Mouse (Mus musculus) forebrain, embryonic 11.5 days (tissue): ENCODE results near the gene Cobl. TPM values are rescaled to one million over a fixed set of nuclear protein-coding genes. Genes with fewer than 3 reads are reported as not detected.

Source experiments
- ATAC-seq: fragments of 200-750 bp; cut with Nextera tagmentation; replicated peaks from 2 replicates; pipeline ENCODE4 v1.8.0; 2017; ENCODE audit warnings: moderate TSS enrichment; ENCODE audit not compliant: low FRiP score
- DNase-seq: peaks from one replicate; pipeline ENCODE4 v3.0.0-alpha.2; 2017; ENCODE audit warnings: low spot score
- H3K27ac ChIP-seq: fragments of 300-500 bp; sonication (generic); 2 replicates; pipeline ENCODE4 v1.5.1; 2014; ENCODE audit warnings: low read depth, low read length
- H3K27me3 ChIP-seq: fragments of 300-500 bp; sonication (generic); 2 replicates; pipeline ENCODE4 v1.6.1; 2014; ENCODE audit warnings: mild to moderate bottlenecking, low read length, mixed read lengths; ENCODE audit not compliant: control insufficient read depth, insufficient read depth
- H3K36me3 ChIP-seq: fragments of 300-500 bp; sonication (generic); 2 replicates; pipeline ENCODE4 v1.6.1; 2014; ENCODE audit warnings: mild to moderate bottlenecking, low read length, moderate library complexity, mixed read lengths; ENCODE audit not compliant: control insufficient read depth, insufficient read depth
- H3K4me1 ChIP-seq: fragments of 300-500 bp; sonication (generic); replicated peaks from 2 replicates; pipeline ENCODE4 v1.6.1; 2014; ENCODE audit warnings: low read length, mixed read lengths; ENCODE audit not compliant: control insufficient read depth, insufficient read depth
- H3K4me2 ChIP-seq: fragments of 300-500 bp; sonication (generic); 2 replicates; pipeline ENCODE4 v1.6.1; 2014; ENCODE audit warnings: low read depth, mild to moderate bottlenecking, low read length, moderate library complexity, mixed read lengths; ENCODE audit not compliant: severe bottlenecking
- H3K4me3 ChIP-seq: fragments of 300-500 bp; sonication (generic); 2 replicates; pipeline ENCODE4 v1.5.1; 2014; ENCODE audit warnings: low read depth, low read length
- H3K9ac ChIP-seq: fragments of 300-500 bp; sonication (generic); 2 replicates; pipeline ENCODE4 v1.6.1; 2014; ENCODE audit warnings: low read length
- H3K9me3 ChIP-seq: fragments of 300-500 bp; sonication (generic); 2 replicates; pipeline ENCODE4 v1.6.1; 2016; ENCODE audit warnings: low read length, mixed read lengths; ENCODE audit not compliant: control insufficient read depth
- WGBS: fragments of 180-500 bp; shearing (Covaris S2); extraction: QIAGEN DNeasy Blood & Tissue Kit; methylation state at CpG from one replicate; pipeline ENCODE4 v1.1.7; 2014; 5-methylcytosine and 5-hydroxymethylcytosine counted together
- polyA plus RNA-seq: library from polyadenylated mRNA; unstranded; fragments of >200 nt; fragmentation: Nextera tagmentation; extraction: Ambion mirVana; gene quantifications from 2 replicates; pipeline ENCODE4 v1.2.1, GENCODE M21; 2014

Cobl gene
- polyA plus RNA-seq, 1 experiment from 2014 or later = 3.0 TPM

DNA sequence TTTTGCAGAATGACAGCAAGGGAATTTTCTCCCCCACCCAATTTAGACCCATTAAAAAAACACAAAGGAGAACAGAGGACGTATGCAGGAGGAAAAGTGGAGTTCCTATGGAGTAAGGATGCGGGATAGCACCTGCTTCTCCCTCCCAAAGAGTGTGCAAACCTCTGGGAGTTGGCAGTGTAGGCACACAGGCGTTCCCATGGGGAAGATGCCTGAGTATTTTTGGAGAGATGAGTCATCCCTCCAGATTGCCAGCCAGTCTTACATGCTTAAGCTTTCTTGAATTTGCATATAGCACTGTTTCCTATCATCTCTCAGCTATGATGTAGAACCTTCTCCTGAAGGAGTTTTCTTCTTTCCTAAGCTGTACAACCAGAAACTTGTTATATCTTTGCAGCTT, 70.6 kb downstream of the Cobl start:
- H3K9ac ChIP-seq = no peak overlapping the region
- H3K36me3 ChIP-seq = no peaks in the 10 kb centered on the region
- WGBS = 75% methylated on average over 3 of the region's 3 CpGs
- ATAC-seq (no peak), DNase-seq (no peak)
- H3K4me2 ChIP-seq = no peak overlapping the region
- H3K27ac ChIP-seq = no peak overlapping the region
- no peaks in the 10 kb centered on the region for H3K9me3 ChIP-seq
- no peaks in the 10 kb centered on the region for H3K4me1 ChIP-seq
- no peak overlapping the region for H3K4me3 ChIP-seq
- H3K27me3 ChIP-seq = no peaks in the 10 kb centered on the region

DNA sequence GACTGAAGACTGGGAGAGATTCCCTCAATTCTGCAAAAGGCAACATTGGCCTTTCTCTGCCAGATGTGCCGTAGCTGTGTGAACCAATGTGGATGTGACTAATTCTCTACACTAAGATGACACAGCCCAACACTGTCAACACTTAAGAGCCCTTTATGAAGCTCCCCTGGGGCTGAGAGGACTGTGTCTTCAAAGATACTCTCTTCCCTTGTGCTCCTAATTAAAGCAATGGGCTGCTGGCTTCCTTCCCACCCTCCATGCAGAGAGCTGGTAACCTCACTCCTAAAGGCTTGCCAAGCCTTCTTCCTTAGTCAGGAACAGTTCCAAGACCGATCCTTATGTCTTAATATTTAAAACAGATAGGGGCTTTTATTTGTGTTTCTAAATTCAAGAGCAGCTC, 79.9 kb downstream of the Cobl start:
- Histone ChIP-seq H3K36me3 (no peaks in the 10 kb centered on the region), H3K27ac (no peak overlapping the region), H3K9me3 (no peaks in the 10 kb centered on the region), H3K4me3 (no peak overlapping the region), H3K9ac (no peak overlapping the region), H3K4me2 (no peak overlapping the region), H3K4me1 (0 out of 2 replicates have a peak, but pooled peaks cover 2% of the 10 kb centered on the region), H3K27me3 (no peaks in the 10 kb centered on the region)
- ATAC-seq (no peak), DNase-seq (no peak)
- 81% methylated on average over 2 of the region's 2 CpGs for WGBS

DNA sequence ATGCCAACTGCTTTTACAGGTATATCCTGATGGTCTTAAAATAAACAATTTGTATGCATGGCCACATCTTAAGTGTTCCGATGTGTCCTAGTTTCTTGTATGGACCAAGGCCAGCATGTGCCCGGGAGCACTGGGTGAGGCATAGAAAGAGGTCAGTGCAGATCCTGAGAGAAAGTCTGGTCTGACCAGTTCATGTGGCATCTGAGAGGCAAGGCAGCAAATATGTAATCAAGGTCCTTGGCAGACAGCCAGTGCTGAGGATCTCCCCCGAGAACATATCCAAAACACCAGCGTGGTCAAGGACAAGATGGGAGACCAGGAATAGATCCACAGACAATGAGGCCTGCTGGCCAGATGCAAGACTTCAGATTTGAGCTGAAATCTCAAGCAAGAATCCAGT, 81.8 kb downstream of the Cobl start:
- DNase-seq (no peak), ATAC-seq (no peak)
- no peaks in the 10 kb centered on the region for H3K36me3 ChIP-seq
- no peak overlapping the region for H3K27ac ChIP-seq
- H3K4me3 ChIP-seq = no peak overlapping the region
- no peak overlapping the region for H3K9ac ChIP-seq
- 93% methylated on average over 4 of the region's 4 CpGs for WGBS
- H3K4me1 ChIP-seq = 0 out of 2 replicates have a peak, but pooled peaks cover 2% of the 10 kb centered on the region
- no peak overlapping the region for H3K4me2 ChIP-seq
- no peaks in the 10 kb centered on the region for H3K27me3 ChIP-seq
- no peaks in the 10 kb centered on the region for H3K9me3 ChIP-seq

DNA sequence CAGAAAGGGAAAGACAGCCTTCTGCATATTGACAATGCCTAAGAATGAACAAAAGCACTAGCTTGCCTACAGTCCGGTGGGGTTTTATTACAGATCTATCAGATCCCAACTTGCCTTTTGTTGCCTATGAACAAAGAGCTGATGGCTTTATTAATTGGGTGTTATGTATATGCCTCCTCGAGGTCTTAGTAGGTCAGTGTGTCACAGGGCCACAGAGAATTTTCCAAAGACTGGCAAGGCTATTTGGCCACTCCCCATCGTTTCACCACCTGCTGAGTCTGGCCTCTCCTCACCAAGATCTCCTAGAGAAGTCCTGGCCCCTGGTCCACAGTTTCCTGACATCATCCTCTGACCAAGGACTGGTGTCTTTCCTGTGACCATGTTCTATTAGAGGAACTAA, 83.7 kb downstream of the Cobl start:
- Histone ChIP-seq H3K4me1 (0 out of 2 replicates have a peak, but pooled peaks cover 6% of the 10 kb centered on the region), H3K27ac (no peak overlapping the region), H3K27me3 (no peaks in the 10 kb centered on the region), H3K4me2 (no peak overlapping the region), H3K9me3 (no peaks in the 10 kb centered on the region), H3K4me3 (no peak overlapping the region), H3K36me3 (no peaks in the 10 kb centered on the region), H3K9ac (no peak overlapping the region)
- 17% methylated on average over 3 of the region's 3 CpGs for WGBS
- DNase-seq (no peak), ATAC-seq (no peak)

DNA sequence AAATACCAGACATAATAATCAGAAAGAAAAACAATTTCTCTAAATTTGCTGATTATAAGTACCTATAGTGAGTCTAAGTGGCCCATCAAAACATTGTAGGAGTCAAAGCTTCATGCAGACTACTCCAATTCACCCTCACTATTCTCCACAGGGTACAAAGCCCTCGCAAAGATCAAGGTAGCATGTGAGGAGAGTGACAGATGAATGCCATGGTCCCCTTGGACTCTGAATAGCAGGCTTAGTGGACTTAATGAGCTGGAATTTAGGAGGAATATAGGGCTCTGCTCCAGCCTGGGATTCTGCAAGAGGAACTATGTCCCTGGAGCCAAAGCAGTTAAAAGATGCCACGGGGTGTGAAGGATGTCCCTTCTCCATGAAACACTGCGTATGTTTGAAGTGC, 88.1 kb downstream of the Cobl start:
- Histone ChIP-seq H3K27ac (no peak overlapping the region), H3K4me1 (peaks cover 7% of the 10 kb centered on the region), H3K9ac (no peak overlapping the region), H3K4me2 (no peak overlapping the region), H3K36me3 (no peaks in the 10 kb centered on the region), H3K9me3 (no peaks in the 10 kb centered on the region), H3K4me3 (no peak overlapping the region), H3K27me3 (no peaks in the 10 kb centered on the region)
- no peak for DNase-seq
- 20% methylated on average over 3 of the region's 3 CpGs for WGBS
- peak; percentile 81 for ATAC-seq

DNA sequence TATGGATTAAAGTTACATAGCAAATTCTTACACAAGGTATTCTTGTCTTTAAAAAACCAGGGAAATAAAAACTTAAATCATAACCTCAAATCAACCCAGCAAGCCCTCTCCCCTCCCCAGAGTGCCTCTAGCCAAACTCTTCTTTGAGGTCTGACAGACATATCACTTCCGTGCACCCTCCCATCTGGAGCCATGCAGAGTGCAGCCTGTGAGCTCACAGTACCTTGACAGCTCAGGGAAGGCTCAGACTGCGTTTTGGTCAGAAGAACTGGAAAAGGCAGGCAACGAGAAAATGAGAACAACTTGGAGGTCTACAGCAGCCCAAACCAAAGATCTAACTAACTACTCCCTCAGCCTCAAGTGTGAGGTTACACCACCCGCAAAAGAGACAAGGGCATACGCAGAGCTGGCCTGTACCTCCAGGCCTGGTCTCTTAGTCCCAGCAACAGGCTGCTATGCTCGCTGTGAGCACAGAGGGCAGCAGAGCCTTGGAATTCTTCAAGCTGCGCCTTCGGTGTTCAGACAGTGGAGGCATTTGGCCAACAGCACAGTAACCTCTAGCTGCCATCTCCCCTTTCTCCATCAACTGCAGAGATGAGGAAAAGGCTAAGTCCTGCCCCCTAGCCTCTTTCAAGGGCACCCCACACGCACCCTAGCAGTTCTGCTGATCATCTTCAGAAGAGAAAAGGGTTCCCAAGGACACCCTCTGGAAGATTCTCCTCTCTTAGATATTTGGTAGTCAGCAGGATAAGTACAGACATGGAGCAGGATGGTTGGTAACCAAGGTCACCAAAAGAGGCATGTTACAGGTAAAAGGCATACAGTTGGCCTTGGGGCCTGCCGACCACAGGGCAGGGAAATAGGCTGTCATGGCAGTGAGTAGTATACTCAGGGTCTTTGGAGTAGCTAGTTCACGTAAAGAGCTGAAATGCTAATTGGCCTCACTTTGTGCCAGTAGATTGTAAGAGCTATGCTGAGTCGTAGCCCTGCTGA, 91.4 kb downstream of the Cobl start:
- H3K27ac ChIP-seq = no peak overlapping the region
- H3K9ac ChIP-seq = no peak overlapping the region
- no peak overlapping the region for H3K4me3 ChIP-seq
- H3K4me1 ChIP-seq = peaks cover 11% of the 10 kb centered on the region
- WGBS = 27% methylated on average over 12 of the region's 12 CpGs
- H3K9me3 ChIP-seq = no peaks in the 10 kb centered on the region
- H3K27me3 ChIP-seq = no peaks in the 10 kb centered on the region
- peak; percentile 85 for ATAC-seq
- no peak overlapping the region for H3K4me2 ChIP-seq
- peak; percentile 82 for DNase-seq
- no peaks in the 10 kb centered on the region for H3K36me3 ChIP-seq

DNA sequence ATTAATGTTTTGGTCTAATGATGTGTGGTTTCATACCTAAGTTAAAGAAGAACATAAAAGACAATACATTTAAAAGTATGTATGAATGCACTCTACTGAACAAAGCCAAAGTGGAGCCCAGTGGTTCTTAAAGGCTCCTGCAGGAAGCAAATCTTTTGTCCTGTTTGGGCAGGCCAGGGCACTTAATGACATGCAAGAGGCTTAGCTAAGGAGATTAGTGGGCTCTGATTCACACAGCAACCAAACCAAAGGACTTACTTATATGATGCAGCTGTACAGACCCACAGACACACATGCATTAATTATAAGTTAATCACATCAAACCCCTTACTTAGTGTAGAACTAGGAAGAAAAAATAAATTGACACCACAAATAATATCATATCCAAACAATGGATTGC, 93.8 kb downstream of the Cobl start:
- DNase-seq = no peak
- Histone ChIP-seq H3K4me2 (no peak overlapping the region), H3K9ac (no peak overlapping the region), H3K27me3 (no peaks in the 10 kb centered on the region), H3K36me3 (no peaks in the 10 kb centered on the region), H3K27ac (no peak overlapping the region), H3K4me1 (peaks cover 11% of the 10 kb centered on the region), H3K9me3 (no peaks in the 10 kb centered on the region), H3K4me3 (no peak overlapping the region)
- ATAC-seq = peak; percentile 44

DNA sequence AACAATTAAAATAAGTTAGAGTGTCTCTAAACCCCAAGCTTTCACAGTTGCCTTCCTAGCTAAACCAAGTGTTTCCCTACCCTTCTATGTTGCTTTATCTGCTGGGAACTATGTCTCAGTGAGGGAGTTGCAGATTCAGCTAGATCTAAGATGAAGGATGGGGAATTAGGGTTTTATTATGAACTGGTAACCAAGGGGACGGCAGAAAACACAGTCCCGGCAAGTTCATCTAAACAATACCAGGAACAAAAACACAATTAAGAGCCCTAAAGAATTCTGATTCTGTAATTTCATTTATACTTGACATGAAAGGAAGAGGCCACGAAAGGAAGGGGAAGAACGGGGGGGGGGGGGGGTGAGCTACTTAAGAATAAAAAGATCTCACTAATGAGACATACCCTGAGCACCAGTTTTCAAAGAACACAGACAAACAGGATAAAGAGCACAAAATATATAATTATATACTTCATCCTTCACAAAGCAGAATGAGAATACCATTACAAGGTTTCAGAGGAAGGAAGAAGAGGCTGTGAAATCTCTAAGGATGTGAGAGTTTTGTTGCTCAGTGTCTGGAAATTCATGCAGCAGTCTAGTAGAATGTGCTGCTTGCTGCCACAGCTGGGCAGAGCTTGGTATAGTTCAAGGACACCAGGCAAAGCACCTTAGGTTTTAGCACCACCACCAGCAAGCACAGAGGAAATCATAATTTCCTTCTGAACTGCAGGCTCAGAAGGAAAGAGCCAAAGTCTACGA, 97.2 kb downstream of the Cobl start:
- no peak overlapping the region for H3K4me2 ChIP-seq
- peak; percentile 62 for ATAC-seq
- WGBS = 23% methylated on average over 5 of the region's 5 CpGs
- no peaks in the 10 kb centered on the region for H3K36me3 ChIP-seq
- H3K27ac ChIP-seq = no peak overlapping the region
- H3K4me3 ChIP-seq = no peak overlapping the region
- no peaks in the 10 kb centered on the region for H3K9me3 ChIP-seq
- H3K9ac ChIP-seq = no peak overlapping the region
- DNase-seq = no peak
- peaks cover 11% of the 10 kb centered on the region; the same call in 1 of the 2 replicates for H3K4me1 ChIP-seq
- H3K27me3 ChIP-seq = no peaks in the 10 kb centered on the region
